Mouse (Mus musculus): Measurements from ENCODE around the gene Lrrc4b. TPM values are rescaled to one million over a fixed set of nuclear protein-coding genes. Genes with fewer than 3 reads are reported as not detected.

Lrrc4b gene
- polyA plus RNA-seq, 1 experiment, result not detected

DNA sequence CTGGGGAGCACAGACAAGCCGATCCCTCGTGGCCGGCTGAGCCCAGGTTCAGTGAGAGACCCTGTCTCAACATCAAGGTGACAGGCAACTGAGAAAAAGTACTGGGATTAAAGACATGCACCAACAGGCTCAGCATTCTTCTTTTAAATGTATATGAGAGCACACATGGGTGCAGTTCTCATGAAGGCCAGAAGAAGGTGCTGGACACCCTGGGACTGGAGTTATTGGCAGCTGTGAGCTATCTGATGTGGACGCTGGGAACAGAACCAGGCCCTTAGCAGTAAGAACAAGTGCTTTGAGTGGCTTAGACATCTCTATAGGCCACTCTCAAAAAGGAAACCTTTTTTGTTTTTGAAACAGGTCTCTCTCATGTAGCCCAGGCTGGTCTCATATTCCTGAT is 17.7 kb upstream of the Lrrc4b start:
- Histone ChIP-seq H3K36me3 (ENCODE audit: control insufficient read depth, insufficient read depth) (no peaks in the 10 kb centered on the region), H3K4me3 (ENCODE audit: insufficient read depth, poor library complexity, severe bottlenecking) (no peak overlapping the region), H3ac (ENCODE audit: control insufficient read depth, insufficient read length, low read depth) (no peak overlapping the region), H3K79me2 (ENCODE audit: control insufficient read depth, insufficient read depth) (no peaks in the 10 kb centered on the region), H3K79me3 (ENCODE audit: low read depth) (no peaks in the 10 kb centered on the region), H3K27me3 (ENCODE audit: control insufficient read depth, insufficient read depth, insufficient read length) (peaks cover 38% of the 10 kb centered on the region)
- TF ChIP-seq CEBPB (IDR thresholded peaks at IDR 0.05; ENCODE audit: low read depth), result no peak
- TF ChIP-seq CTCF (IDR thresholded peaks at IDR 0.05; ENCODE audit: control insufficient read depth, insufficient read depth, insufficient read length), result no peak
- no peak for TF ChIP-seq FOSL1 (IDR thresholded peaks at IDR 0.05; ENCODE audit: insufficient read depth, low read length, poor library complexity, severe bottlenecking)
- no peak for TF ChIP-seq USF1 (IDR thresholded peaks at IDR 0.05; ENCODE audit: low read depth)
- TF ChIP-seq MYOG (IDR thresholded peaks at IDR 0.05; ENCODE audit: control insufficient read depth, extremely low read depth, insufficient read length), result no peak
- no peak for TF ChIP-seq MAX (IDR thresholded peaks at IDR 0.05)

DNA sequence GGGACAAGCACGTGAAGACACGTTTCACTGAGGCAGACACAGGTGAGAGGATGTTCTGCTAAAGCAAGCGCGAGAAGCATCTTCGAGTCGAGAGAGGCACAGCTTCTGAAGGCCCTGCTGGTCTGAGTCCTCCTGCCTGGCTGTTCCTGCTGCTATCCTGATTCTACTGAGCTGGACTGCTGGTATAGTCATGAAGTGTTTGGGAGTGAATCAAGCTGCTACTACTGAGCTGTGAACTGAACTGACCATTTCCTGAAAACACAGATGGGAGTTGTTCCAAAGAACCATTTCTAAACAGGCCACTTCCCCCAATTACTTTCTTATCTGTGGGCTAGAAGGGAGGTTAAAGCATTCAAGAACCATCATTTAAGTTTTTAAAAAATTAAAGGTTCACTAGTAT is 15.5 kb upstream of the Lrrc4b start:
- no peak for TF ChIP-seq CEBPB (IDR thresholded peaks at IDR 0.05; ENCODE audit: low read depth)
- no peak for TF ChIP-seq CTCF (IDR thresholded peaks at IDR 0.05; ENCODE audit: control insufficient read depth, insufficient read depth, insufficient read length)
- TF ChIP-seq MYOD1 (IDR thresholded peaks at IDR 0.05; ENCODE audit: control insufficient read depth, insufficient read length, low read depth), result no peak
- no peak for TF ChIP-seq MYOG (IDR thresholded peaks at IDR 0.05; ENCODE audit: control insufficient read depth, extremely low read depth, insufficient read length)
- no peak for TF ChIP-seq MAX (IDR thresholded peaks at IDR 0.05)
- TF ChIP-seq USF1 (IDR thresholded peaks at IDR 0.05; ENCODE audit: low read depth), result no peak
- no peak for TF ChIP-seq FOSL1 (IDR thresholded peaks at IDR 0.05; ENCODE audit: insufficient read depth, low read length, poor library complexity, severe bottlenecking)
- no peaks in the 10 kb centered on the region for H3K36me3 ChIP-seq (ENCODE audit: control insufficient read depth, insufficient read depth)
- H3K4me3 ChIP-seq (ENCODE audit: insufficient read depth, poor library complexity, severe bottlenecking), result no peak overlapping the region

DNA sequence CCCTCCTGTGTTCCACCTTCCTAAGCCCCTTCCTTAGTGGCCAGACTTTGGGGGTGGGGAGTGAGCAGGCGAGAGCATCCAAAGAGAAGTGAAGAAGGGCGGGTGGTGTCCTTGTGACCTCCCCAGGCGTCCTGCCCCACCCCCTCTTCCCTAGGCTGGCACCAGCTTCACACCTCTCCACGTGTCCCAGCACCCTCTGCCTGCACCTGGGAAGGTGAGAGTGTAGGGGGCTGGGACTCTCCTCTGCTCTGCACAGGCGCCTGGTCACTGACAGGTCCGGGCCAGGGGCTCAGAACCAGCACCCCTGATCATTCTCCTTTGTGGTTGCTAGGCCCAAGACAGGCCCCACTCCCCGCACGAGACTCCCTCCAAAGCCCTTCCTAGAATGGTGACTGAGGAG is 1.2 kb upstream of the Lrrc4b start:
- TF ChIP-seq USF1 (IDR thresholded peaks at IDR 0.05; ENCODE audit: low read depth), result no peak
- TF ChIP-seq MYOD1 (IDR thresholded peaks at IDR 0.05; ENCODE audit: control insufficient read depth, insufficient read length, low read depth), result no peak
- TF ChIP-seq CTCF (IDR thresholded peaks at IDR 0.05; ENCODE audit: control insufficient read depth, insufficient read depth, insufficient read length), result no peak
- TF ChIP-seq FOSL1 (IDR thresholded peaks at IDR 0.05; ENCODE audit: insufficient read depth, low read length, poor library complexity, severe bottlenecking), result no peak
- no peak for TF ChIP-seq MYOG (IDR thresholded peaks at IDR 0.05; ENCODE audit: control insufficient read depth, extremely low read depth, insufficient read length)
- TF ChIP-seq CEBPB (IDR thresholded peaks at IDR 0.05; ENCODE audit: low read depth), result no peak
- no peak for TF ChIP-seq MAX (IDR thresholded peaks at IDR 0.05)
- Histone ChIP-seq H3K27me3 (ENCODE audit: control insufficient read depth, insufficient read depth, insufficient read length) (peaks cover 60% of the 10 kb centered on the region), H3K4me3 (ENCODE audit: insufficient read depth, poor library complexity, severe bottlenecking) (no peak overlapping the region), H3K36me3 (ENCODE audit: control insufficient read depth, insufficient read depth) (no peaks in the 10 kb centered on the region), H3ac (ENCODE audit: control insufficient read depth, insufficient read length, low read depth) (no peak overlapping the region), H3K79me3 (ENCODE audit: low read depth) (no peaks in the 10 kb centered on the region), H3K79me2 (ENCODE audit: control insufficient read depth, insufficient read depth) (no peaks in the 10 kb centered on the region)

More for the DNA sequence above, 15.5 kb upstream of the Lrrc4b start:
- no peaks in the 10 kb centered on the region for H3K79me2 ChIP-seq (ENCODE audit: control insufficient read depth, insufficient read depth)
- peaks cover 57% of the 10 kb centered on the region for H3K27me3 ChIP-seq (ENCODE audit: control insufficient read depth, insufficient read depth, insufficient read length)
- H3ac ChIP-seq (ENCODE audit: control insufficient read depth, insufficient read length, low read depth), result no peak overlapping the region
- H3K79me3 ChIP-seq (ENCODE audit: low read depth), result no peaks in the 10 kb centered on the region

DNA sequence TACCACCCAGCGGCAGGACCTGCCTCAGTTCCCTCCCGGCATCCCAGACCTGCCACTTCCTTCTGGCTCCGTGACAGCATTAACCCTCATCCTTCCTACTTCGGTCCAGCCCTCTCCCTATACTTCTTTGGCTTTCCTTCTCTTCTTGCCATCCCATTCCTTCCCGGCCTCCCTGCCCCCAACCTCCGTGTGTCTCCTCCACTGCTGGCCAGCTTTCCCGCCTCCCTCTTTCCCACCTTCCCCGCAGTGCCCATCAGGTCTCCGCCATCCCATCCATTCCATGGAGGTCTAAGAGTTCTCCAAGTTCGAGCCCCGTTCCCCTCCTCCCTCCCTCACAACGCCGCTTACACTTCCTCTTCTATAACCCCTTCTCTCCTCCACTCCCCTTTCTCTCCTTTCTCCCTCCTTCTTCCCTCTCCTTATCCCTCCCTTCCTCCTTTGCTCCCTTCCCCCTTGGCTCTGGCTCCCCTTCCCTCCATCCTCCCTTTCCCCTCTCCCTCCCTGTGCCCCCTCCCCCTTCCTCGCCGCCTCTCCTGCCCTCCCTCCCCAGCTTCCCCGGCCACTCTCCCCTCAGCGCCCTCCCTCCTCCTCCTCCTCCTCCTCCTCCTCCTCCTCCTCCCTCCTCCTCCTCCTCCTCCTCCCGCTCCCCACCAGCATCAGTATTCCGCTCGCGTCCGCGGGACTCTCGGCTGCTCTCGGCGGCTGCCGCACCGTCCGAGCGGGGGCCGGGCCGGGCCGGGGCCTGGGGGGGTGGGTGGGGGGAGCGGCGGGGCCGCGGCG is 457 bp upstream of the Lrrc4b start:
- no peaks in the 10 kb centered on the region for H3K79me2 ChIP-seq (ENCODE audit: control insufficient read depth, insufficient read depth)
- TF ChIP-seq USF1 (IDR thresholded peaks at IDR 0.05; ENCODE audit: low read depth), result no peak
- TF ChIP-seq MAX (IDR thresholded peaks at IDR 0.05), result no peak
- TF ChIP-seq FOSL1 (IDR thresholded peaks at IDR 0.05; ENCODE audit: insufficient read depth, low read length, poor library complexity, severe bottlenecking), result no peak
- no peak for TF ChIP-seq MYOD1 (IDR thresholded peaks at IDR 0.05; ENCODE audit: control insufficient read depth, insufficient read length, low read depth)
- no peaks in the 10 kb centered on the region for H3K36me3 ChIP-seq (ENCODE audit: control insufficient read depth, insufficient read depth)
- H3K4me3 ChIP-seq (ENCODE audit: insufficient read depth, poor library complexity, severe bottlenecking), result no peak overlapping the region
- H3K27me3 ChIP-seq (ENCODE audit: control insufficient read depth, insufficient read depth, insufficient read length), result peaks cover 55% of the 10 kb centered on the region
- no peak overlapping the region for H3ac ChIP-seq (ENCODE audit: control insufficient read depth, insufficient read length, low read depth)
- no peaks in the 10 kb centered on the region for H3K79me3 ChIP-seq (ENCODE audit: low read depth)

DNA sequence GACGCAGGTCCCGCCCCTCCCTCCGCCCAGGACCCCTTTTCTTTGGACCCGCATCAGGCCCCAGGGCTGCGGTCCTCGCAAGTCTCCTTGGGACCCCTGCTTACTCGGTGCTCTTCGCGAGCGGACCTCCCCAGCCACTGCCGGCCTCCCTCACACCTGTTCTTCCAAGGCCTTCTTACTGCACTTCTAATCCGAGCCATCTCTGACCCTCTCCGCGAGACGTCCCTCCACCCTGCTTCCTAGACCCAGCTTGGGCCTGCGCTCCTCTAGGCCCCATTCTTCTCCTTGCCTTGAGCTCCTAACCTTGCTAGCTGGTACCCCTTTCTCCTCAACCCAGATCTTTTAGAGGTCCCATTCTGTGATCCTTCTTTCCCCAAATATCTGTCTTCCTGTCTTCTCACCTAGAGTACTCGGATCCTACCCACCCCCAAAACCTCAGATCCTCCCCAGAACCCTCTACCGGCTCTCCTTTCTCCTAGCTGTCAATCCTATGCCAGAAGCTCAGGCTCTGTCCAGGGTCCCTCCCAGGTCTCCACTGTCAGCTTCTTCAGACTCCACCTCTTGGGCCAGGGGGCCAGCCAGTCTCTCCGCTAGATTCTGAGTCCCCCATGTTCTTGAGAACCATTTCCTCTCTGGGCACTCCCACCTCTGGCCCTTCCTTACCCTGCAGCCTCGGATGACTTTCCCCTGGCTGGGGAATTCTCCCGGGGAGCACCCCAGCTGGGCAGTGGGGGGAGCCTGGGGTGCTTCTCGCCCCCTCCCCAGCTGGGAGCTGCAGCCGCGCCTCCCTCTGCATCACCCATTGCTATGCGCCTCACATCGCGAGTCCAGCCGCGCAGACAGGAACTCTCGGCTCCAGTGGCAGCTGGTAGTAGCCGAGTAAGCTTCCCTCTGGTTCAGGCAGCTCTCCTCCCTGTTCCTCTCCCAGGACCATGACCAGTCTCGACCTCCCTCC is 993 bp downstream of the Lrrc4b start:
- H3K36me3 ChIP-seq (ENCODE audit: control insufficient read depth, insufficient read depth), result no peaks in the 10 kb centered on the region
- TF ChIP-seq MYOG (IDR thresholded peaks at IDR 0.05; ENCODE audit: control insufficient read depth, extremely low read depth, insufficient read length), result no peak
- no peak for TF ChIP-seq CEBPB (IDR thresholded peaks at IDR 0.05; ENCODE audit: low read depth)
- no peak for TF ChIP-seq MYOD1 (IDR thresholded peaks at IDR 0.05; ENCODE audit: control insufficient read depth, insufficient read length, low read depth)
- no peak for TF ChIP-seq FOSL1 (IDR thresholded peaks at IDR 0.05; ENCODE audit: insufficient read depth, low read length, poor library complexity, severe bottlenecking)
- TF ChIP-seq USF1 (IDR thresholded peaks at IDR 0.05; ENCODE audit: low read depth), result no peak
- TF ChIP-seq CTCF (IDR thresholded peaks at IDR 0.05; ENCODE audit: control insufficient read depth, insufficient read depth, insufficient read length), result no peak
- no peak for TF ChIP-seq MAX (IDR thresholded peaks at IDR 0.05)
- H3K27me3 ChIP-seq (ENCODE audit: control insufficient read depth, insufficient read depth, insufficient read length), result peaks cover 55% of the 10 kb centered on the region
- H3K4me3 ChIP-seq (ENCODE audit: insufficient read depth, poor library complexity, severe bottlenecking), result no peak overlapping the region
- no peaks in the 10 kb centered on the region for H3K79me2 ChIP-seq (ENCODE audit: control insufficient read depth, insufficient read depth)
- H3K79me3 ChIP-seq (ENCODE audit: low read depth), result no peaks in the 10 kb centered on the region
- no peak overlapping the region for H3ac ChIP-seq (ENCODE audit: control insufficient read depth, insufficient read length, low read depth)
